Mouse (Mus musculus): ENCODE measurements around the gene Vsig10l.

The Vsig10l gene

GRCm38 (mm10) chr7:43515076-43515475 lies 52.1 kb downstream of the Vsig10l start:
- in situ Hi-C loops (cut with MboI, MseI), result no loop called here

DNA sequence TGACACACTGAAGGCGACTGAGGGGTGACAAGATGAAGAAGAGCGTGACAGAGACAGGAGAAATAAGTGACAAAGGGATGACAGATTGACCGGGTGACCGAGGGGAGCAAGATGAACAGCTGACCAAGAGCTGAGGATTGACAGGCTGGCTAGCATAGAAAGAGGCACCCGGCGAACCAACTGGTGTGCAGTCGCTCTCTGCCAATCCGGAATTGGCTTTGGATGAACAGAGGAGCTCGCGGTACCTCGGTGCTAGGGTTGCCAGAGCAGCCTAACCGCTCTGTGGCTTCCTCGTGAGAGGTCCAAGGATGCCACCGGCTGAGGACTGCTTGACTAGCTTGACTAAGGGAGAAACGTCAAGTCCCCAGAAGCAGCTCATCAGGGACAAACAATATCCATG lies 55.4 kb downstream of the Vsig10l start:
- in situ Hi-C loops (cut with MboI, MseI), result no loop called here

Measured in T-helper 17 cell (primary cell).